Mouse (Mus musculus) E14TG2a.4 (cell line): ENCODE measurements around the gene Tecpr2.

ENCODE experiments used
- CTCF ChIP-seq: conservative IDR thresholded peaks from 2 replicates; pipeline ENCODE4 v1.5.1; 2014; ENCODE audit warnings: low read length
- POU5F1 ChIP-seq: IDR thresholded peaks from 2 replicates; pipeline ENCODE4 v1.6.1; 2014; ENCODE audit warnings: low read length, borderline replicate concordance

DNA sequence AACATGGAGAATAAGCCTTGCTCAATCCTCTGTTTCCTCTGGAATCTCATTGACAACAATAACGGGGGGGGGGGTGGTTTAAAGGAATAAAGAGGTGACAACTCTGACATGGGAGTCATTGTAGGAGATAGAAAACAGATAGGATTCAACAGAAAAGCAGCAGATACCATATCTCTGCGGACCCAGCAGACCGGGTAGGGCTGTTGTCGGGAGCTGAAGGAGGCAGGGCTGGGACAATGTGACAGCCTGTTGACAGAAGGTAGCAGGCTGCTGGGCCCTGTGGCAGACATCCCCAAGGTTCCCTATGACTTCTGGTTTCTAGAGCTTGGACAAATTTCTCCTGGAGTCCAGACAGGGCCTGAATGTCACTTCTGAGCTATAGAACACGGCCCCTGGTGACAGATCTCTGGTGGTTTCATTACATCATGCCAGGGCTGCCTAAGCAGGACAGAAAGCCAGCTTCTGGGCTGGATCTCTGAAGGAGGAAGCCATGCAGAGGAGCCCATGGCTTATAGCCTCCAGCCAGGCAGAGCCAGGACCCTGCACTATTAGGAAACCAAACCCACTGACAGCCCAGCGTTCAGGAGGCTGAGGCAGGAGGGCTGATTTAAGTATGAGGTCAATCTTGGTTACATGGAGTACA lies 120.7 kb downstream of the Tecpr2 start:
- TF ChIP-seq CTCF, result no peak
- no peak for TF ChIP-seq POU5F1
